Mouse (Mus musculus): ENCODE data around the gene Hk2.

Hk2 gene

GRCm38 (mm10) chr6:82770286-82770685 lies 4.0 kb downstream of the Hk2 start:
- no peak for DNase-seq (ENCODE audit: low spot score)

- no peak for DNase-seq (ENCODE audit: low spot score)
These were observed 4.5 kb downstream of the Hk2 start for GRCm38 (mm10) chr6:82769704-82770103.

GRCm38 (mm10) chr6:82767734-82768586 lies 6.3 kb downstream of the Hk2 start:
- DNase-seq (ENCODE audit: low spot score), result no peak

GRCm38 (mm10) chr6:82766636-82767035 lies 7.6 kb downstream of the Hk2 start:
- DNase-seq (ENCODE audit: low spot score), result no peak

- DNase-seq (ENCODE audit: low spot score), result no peak
These were observed 9.0 kb downstream of the Hk2 start for GRCm38 (mm10) chr6:82765261-82765660.

- DNase-seq (ENCODE audit: low spot score), result peak; percentile 73
These were observed 10.3 kb downstream of the Hk2 start for GRCm38 (mm10) chr6:82763871-82764503.

GRCm38 (mm10) chr6:82762728-82763127 lies 11.5 kb downstream of the Hk2 start:
- no peak for DNase-seq (ENCODE audit: low spot score)

- peak; percentile 20 for DNase-seq (ENCODE audit: low spot score)
These were observed 13.4 kb downstream of the Hk2 start for GRCm38 (mm10) chr6:82760749-82761357.

- DNase-seq (ENCODE audit: low spot score), result no peak
These were observed 15.0 kb downstream of the Hk2 start for GRCm38 (mm10) chr6:82759241-82759640.

GRCm38 (mm10) chr6:82756799-82757210 lies 17.4 kb downstream of the Hk2 start:
- no peak for DNase-seq (ENCODE audit: low spot score)

- no peak for DNase-seq (ENCODE audit: low spot score)
These were observed 18.0 kb downstream of the Hk2 start for GRCm38 (mm10) chr6:82756216-82756615.

GRCm38 (mm10) chr6:82755338-82755737 lies 18.9 kb downstream of the Hk2 start:
- no peak for DNase-seq (ENCODE audit: low spot score)

- no peak for DNase-seq (ENCODE audit: low spot score)
These were observed 19.5 kb downstream of the Hk2 start for GRCm38 (mm10) chr6:82754769-82755168.

GRCm38 (mm10) chr6:82753638-82754361 lies 20.5 kb downstream of the Hk2 start:
- DNase-seq (ENCODE audit: low spot score), result peak; percentile 25

- no peak for DNase-seq (ENCODE audit: low spot score)
These were observed 21.2 kb downstream of the Hk2 start for GRCm38 (mm10) chr6:82753061-82753460.

GRCm38 (mm10) chr6:82751791-82752190 lies 22.5 kb downstream of the Hk2 start:
- no peak for DNase-seq (ENCODE audit: low spot score)

- peak; percentile 24 for DNase-seq (ENCODE audit: low spot score)
These were observed 23.2 kb downstream of the Hk2 start for GRCm38 (mm10) chr6:82751031-82751430.

GRCm38 (mm10) chr6:82750063-82750462 lies 24.2 kb downstream of the Hk2 start:
- no peak for DNase-seq (ENCODE audit: low spot score)

GRCm38 (mm10) chr6:82748106-82748672 lies 26.1 kb downstream of the Hk2 start:
- DNase-seq (ENCODE audit: low spot score), result no peak

GRCm38 (mm10) chr6:82747085-82747484 lies 27.2 kb downstream of the Hk2 start:
- DNase-seq (ENCODE audit: low spot score), result no peak

- no peak for DNase-seq (ENCODE audit: low spot score)
These were observed 29.7 kb downstream of the Hk2 start for GRCm38 (mm10) chr6:82744553-82744952.

GRCm38 (mm10) chr6:82741518-82741880 lies 32.8 kb downstream of the Hk2 start:
- DNase-seq (ENCODE audit: low spot score), result no peak

Data from yolk sac, embryonic 10.5 days (tissue).